Mouse (Mus musculus) lung, embryonic 16.5 days (tissue): ENCODE data around the gene Mmp7. TPM values are rescaled to one million over a fixed set of nuclear protein-coding genes. Genes with fewer than 3 reads are reported as not detected.

Source experiments
- ATAC-seq: fragments of 200-750 bp; cut with Nextera tagmentation; 2 replicates; pipeline ENCODE4 v1.8.0; 2017; ENCODE audit warnings: low read depth, mild to moderate bottlenecking, moderate library complexity
- H3K27ac ChIP-seq: fragments of 300-500 bp; sonication (generic); 2 replicates; pipeline ENCODE4 v1.5.1; 2014; ENCODE audit warnings: mild to moderate bottlenecking, control low read depth, low read length
- H3K27me3 ChIP-seq: fragments of 300-500 bp; sonication (generic); 2 replicates; pipeline ENCODE4 v1.6.1; 2014; ENCODE audit warnings: low read depth, low read length, mixed read lengths; ENCODE audit not compliant: control insufficient read depth, insufficient read depth
- H3K36me3 ChIP-seq: fragments of 300-500 bp; sonication (generic); 2 replicates; pipeline ENCODE4 v1.6.1; 2014; ENCODE audit warnings: low read length; ENCODE audit not compliant: control insufficient read depth, insufficient read depth
- H3K4me1 ChIP-seq: fragments of 300-500 bp; sonication (generic); replicated peaks from 2 replicates; pipeline ENCODE4 v1.6.1; 2014; ENCODE audit warnings: low read length, mixed read lengths; ENCODE audit not compliant: control insufficient read depth, insufficient read depth
- H3K4me2 ChIP-seq: fragments of 300-500 bp; sonication (generic); 2 replicates; pipeline ENCODE4 v1.6.1; 2014; ENCODE audit warnings: low read depth, low read length, control low read depth
- H3K4me3 ChIP-seq: fragments of 300-500 bp; sonication (generic); 2 replicates; pipeline ENCODE4 v1.5.1; 2014; ENCODE audit warnings: mild to moderate bottlenecking, low read length, control low read depth
- H3K9ac ChIP-seq: fragments of 300-500 bp; sonication (generic); 2 replicates; pipeline ENCODE4 v1.6.1; 2014; ENCODE audit warnings: low read length, control low read depth
- H3K9me3 ChIP-seq: fragments of 300-500 bp; sonication (generic); 2 replicates; pipeline ENCODE4 v1.6.1; 2016; ENCODE audit warnings: low read length; ENCODE audit not compliant: control insufficient read depth
- WGBS: fragments of 180-500 bp; shearing (Covaris S2); extraction: QIAGEN DNeasy Blood & Tissue Kit; methylation state at CpG from one replicate; pipeline ENCODE4 v1.1.7; 2014; 5-methylcytosine and 5-hydroxymethylcytosine counted together
- polyA plus RNA-seq: library from polyadenylated mRNA; unstranded; fragments of >200 nt; fragmentation: Nextera tagmentation; extraction: Ambion mirVana; gene quantifications from 2 replicates; pipeline ENCODE4 v1.2.1, GENCODE M21; 2015

Gene Mmp7
- not detected in 2 replicates for polyA plus RNA-seq

- WGBS = 82% methylated on average over 1 of the region's 1 CpGs
- Histone ChIP-seq H3K36me3 (no peaks in the 10 kb centered on the region), H3K4me2 (no peak within 1 kb of the TSS)
Observed at GRCm38 (mm10) chr9:7691790-7692189, at the start of gene Mmp7. Mmp7 (plus strand) TSS chr9:7692090.

GRCm38 (mm10) chr9:7647901-7648300, 44.0 kb upstream of the Mmp7 start:
- Histone ChIP-seq H3K36me3 (no peaks in the 10 kb centered on the region), H3K9ac (no peak overlapping the region), H3K4me2 (no peak overlapping the region), H3K4me3 (no peak overlapping the region), H3K4me1 (no peaks in the 10 kb centered on the region), H3K27ac (no peak overlapping the region), H3K9me3 (no peaks in the 10 kb centered on the region), H3K27me3 (no peaks in the 10 kb centered on the region)
- no peak for ATAC-seq
- 80% methylated on average over 3 of the region's 3 CpGs for WGBS

More at GRCm38 (mm10) chr9:7691790-7692189, at the start of gene Mmp7:
- Histone ChIP-seq H3K4me3 (no peak within 1 kb of the TSS), H3K27ac (no peak within 1 kb of the TSS), H3K9me3 (no peaks in the 10 kb centered on the region), H3K9ac (no peak within 1 kb of the TSS), H3K27me3 (no peaks in the 10 kb centered on the region), H3K4me1 (no peaks in the 10 kb centered on the region)
- no peak for ATAC-seq

GRCm38 (mm10) chr9:7650397-7651180, 41.3 kb upstream of the Mmp7 start:
- H3K36me3 ChIP-seq = no peaks in the 10 kb centered on the region
- no peaks in the 10 kb centered on the region for H3K4me1 ChIP-seq
- H3K4me2 ChIP-seq = no peak overlapping the region
- WGBS = 70% methylated on average over 5 of the region's 5 CpGs
- H3K9me3 ChIP-seq = no peaks in the 10 kb centered on the region
- H3K27ac ChIP-seq = no peak overlapping the region
- no peak overlapping the region for H3K4me3 ChIP-seq
- H3K9ac ChIP-seq = no peak overlapping the region
- no peak for ATAC-seq
- H3K27me3 ChIP-seq = no peaks in the 10 kb centered on the region

GRCm38 (mm10) chr9:7652351-7653085, 39.4 kb upstream of the Mmp7 start:
- H3K4me1 ChIP-seq = no peaks in the 10 kb centered on the region
- no peak for ATAC-seq
- H3K9me3 ChIP-seq = no peaks in the 10 kb centered on the region
- no peaks in the 10 kb centered on the region for H3K36me3 ChIP-seq
- no peaks in the 10 kb centered on the region for H3K27me3 ChIP-seq
- H3K4me3 ChIP-seq = no peak overlapping the region
- H3K27ac ChIP-seq = no peak overlapping the region
- WGBS = 51% methylated on average over 5 of the region's 5 CpGs
- no peak overlapping the region for H3K4me2 ChIP-seq
- no peak overlapping the region for H3K9ac ChIP-seq

GRCm38 (mm10) chr9:7657946-7658345, 33.9 kb upstream of the Mmp7 start:
- no peak for ATAC-seq
- 40% methylated on average over 4 of the region's 4 CpGs for WGBS
- Histone ChIP-seq H3K27ac (no peak overlapping the region), H3K36me3 (no peaks in the 10 kb centered on the region), H3K27me3 (no peaks in the 10 kb centered on the region), H3K4me3 (no peak overlapping the region), H3K4me2 (no peak overlapping the region), H3K9ac (no peak overlapping the region), H3K4me1 (no peaks in the 10 kb centered on the region), H3K9me3 (no peaks in the 10 kb centered on the region)

- H3K4me3 ChIP-seq = no peak overlapping the region
- H3K27me3 ChIP-seq = no peaks in the 10 kb centered on the region
- ATAC-seq = no peak
- no peaks in the 10 kb centered on the region for H3K9me3 ChIP-seq
- no peak overlapping the region for H3K4me2 ChIP-seq
- no peak overlapping the region for H3K9ac ChIP-seq
- WGBS = 71% methylated on average over 6 of the region's 6 CpGs
- no peak overlapping the region for H3K27ac ChIP-seq
- H3K36me3 ChIP-seq = no peaks in the 10 kb centered on the region
- H3K4me1 ChIP-seq = no peaks in the 10 kb centered on the region
Observed at GRCm38 (mm10) chr9:7659469-7660020, 32.3 kb upstream of the Mmp7 start.

GRCm38 (mm10) chr9:7661371-7661770, 30.5 kb upstream of the Mmp7 start:
- WGBS = 97% methylated on average over 1 of the region's 1 CpGs
- no peak overlapping the region for H3K27ac ChIP-seq
- no peaks in the 10 kb centered on the region for H3K27me3 ChIP-seq
- no peak overlapping the region for H3K9ac ChIP-seq
- no peaks in the 10 kb centered on the region for H3K4me1 ChIP-seq
- no peak overlapping the region for H3K4me3 ChIP-seq
- no peaks in the 10 kb centered on the region for H3K9me3 ChIP-seq
- ATAC-seq = no peak
- no peaks in the 10 kb centered on the region for H3K36me3 ChIP-seq
- no peak overlapping the region for H3K4me2 ChIP-seq

- Histone ChIP-seq H3K27ac (no peak overlapping the region), H3K4me2 (no peak overlapping the region), H3K27me3 (no peaks in the 10 kb centered on the region), H3K4me3 (no peak overlapping the region), H3K4me1 (no peaks in the 10 kb centered on the region), H3K9ac (no peak overlapping the region), H3K36me3 (no peaks in the 10 kb centered on the region), H3K9me3 (no peaks in the 10 kb centered on the region)
- 88% methylated on average over 1 of the region's 1 CpGs for WGBS
- ATAC-seq = no peak
Observed at GRCm38 (mm10) chr9:7669674-7670073, 22.2 kb upstream of the Mmp7 start.

GRCm38 (mm10) chr9:7672985-7673384, 18.9 kb upstream of the Mmp7 start:
- Histone ChIP-seq H3K9me3 (no peaks in the 10 kb centered on the region), H3K9ac (no peak overlapping the region), H3K27ac (no peak overlapping the region), H3K27me3 (no peaks in the 10 kb centered on the region), H3K36me3 (no peaks in the 10 kb centered on the region), H3K4me3 (no peak overlapping the region), H3K4me1 (no peaks in the 10 kb centered on the region), H3K4me2 (no peak overlapping the region)
- WGBS = 76% methylated on average over 9 of the region's 9 CpGs
- no peak for ATAC-seq
